Mouse (Mus musculus): ENCODE data around the gene Il18. TPM values are rescaled to one million over a fixed set of nuclear protein-coding genes. Genes with fewer than 3 reads are reported as not detected.
A peak's percentile ranks its signal among the peaks of the same experiment; 100 is the strongest.
"Not testable (repeated sequence)": the region's sequence is repeated elsewhere in the genome, so short reads cannot be mapped to it uniquely, and the experiment has no call there.

Gene Il18
- total RNA-seq, 2 experiments from 2014 or later, result 18.5 to 19.1 TPM

- peak in 1 of 2 experiments; percentile 51 for DNase-seq (ENCODE audit: extremely low spot score in 1 of 2, low spot score in 2 of 2)
- intact Hi-C loops (cut with DNase I), result no loop called here
Measured at GRCm38 (mm10) chr9:50593544-50593943, 38.9 kb downstream of the Il18 start.

GRCm38 (mm10) chr9:50594794-50595417 is 40.3 kb downstream of the Il18 start:
- no peak for DNase-seq (ENCODE audit: extremely low spot score in 1 of 2, low spot score in 2 of 2)
- intact Hi-C loops (cut with DNase I), result no loop called here

- intact Hi-C loops (cut with DNase I), result no loop called here
- DNase-seq (ENCODE audit: extremely low spot score in 1 of 2, low spot score in 2 of 2), result no peak
Measured at GRCm38 (mm10) chr9:50596973-50597372, 42.3 kb downstream of the Il18 start.

- intact Hi-C loops (cut with DNase I), result no loop called here
- no peak for DNase-seq (ENCODE audit: extremely low spot score in 1 of 2, low spot score in 2 of 2)
Measured at GRCm38 (mm10) chr9:50601536-50601935, 46.9 kb downstream of the Il18 start.

- intact Hi-C loops (cut with DNase I), result no loop called here
Measured at GRCm38 (mm10) chr9:50602055-50602845, 47.6 kb downstream of the Il18 start.

GRCm38 (mm10) chr9:50603189-50603997 is 48.8 kb downstream of the Il18 start, which contains the start of the genes Sdhd and Timm8b:
Gene Sdhd, minus strand, starts transcription at chr9:50603812.
Gene Timm8b, plus strand, starts transcription at chr9:50603910.
- DNase-seq (ENCODE audit: extremely low spot score in 1 of 2, low spot score in 2 of 2), result peak; percentile 94 to 96
- intact Hi-C loops (cut with DNase I), result no loop called here

More at GRCm38 (mm10) chr9:50602055-50602845, 47.6 kb downstream of the Il18 start:
- no peak for DNase-seq (ENCODE audit: extremely low spot score in 1 of 2, low spot score in 2 of 2)

- intact Hi-C loops (cut with DNase I), result no loop called here
- no peak for DNase-seq (ENCODE audit: extremely low spot score in 1 of 2, low spot score in 2 of 2)
Measured at GRCm38 (mm10) chr9:50603998-50604324, 49.3 kb downstream of the Il18 start.

- intact Hi-C loops (cut with DNase I), result no loop called here
- DNase-seq (ENCODE audit: extremely low spot score in 1 of 2, low spot score in 2 of 2), result no peak
Measured at GRCm38 (mm10) chr9:50604338-50604737, 49.7 kb downstream of the Il18 start.

GRCm38 (mm10) chr9:50612115-50612514 is 57.5 kb downstream of the Il18 start:
- DNase-seq (ENCODE audit: extremely low spot score in 1 of 2, low spot score in 2 of 2), result no peak
- intact Hi-C loops (cut with DNase I), result loop anchor here (5.0 kb wide), 1 partner anchor 35 kb away; no protein-coding TSS in a partner anchor

GRCm38 (mm10) chr9:50616161-50616560 is 61.5 kb downstream of the Il18 start:
- intact Hi-C loops (cut with DNase I), result no loop called here
- no peak for DNase-seq (ENCODE audit: extremely low spot score in 1 of 2, low spot score in 2 of 2)

- peak; percentile 88 to 91 for DNase-seq (ENCODE audit: extremely low spot score in 1 of 2, low spot score in 2 of 2)
- intact Hi-C loops (cut with DNase I), result no loop called here
Measured at GRCm38 (mm10) chr9:50616766-50617603, 62.4 kb downstream of the Il18 start, which contains the start of the genes Pih1d2 and Nkapd1. Gene Pih1d2, plus strand, starts transcription at chr9:50617321. Gene Nkapd1, minus strand, starts transcription at chr9:50617464.

GRCm38 (mm10) chr9:50617794-50618330 is 63.2 kb downstream of the Il18 start:
- no peak for DNase-seq (ENCODE audit: extremely low spot score in 1 of 2, low spot score in 2 of 2)
- intact Hi-C loops (cut with DNase I), result no loop called here

GRCm38 (mm10) chr9:50630903-50631302 is 76.3 kb downstream of the Il18 start:
- DNase-seq (ENCODE audit: extremely low spot score in 1 of 2, low spot score in 2 of 2); intact Hi-C loops (cut with DNase I): not testable (repeated sequence)

Other genes with a start within 250 kb of the Il18 start
- 100 to 1,000 TPM; 374 to 412 TPM for gene Rpl10-ps3, start 209.9 kb upstream of the Il18 start, total RNA-seq (2021)
- gene Plet1, start 60.3 kb upstream of the Il18 start, total RNA-seq (2021), result not detected
- gene Pts, start 26.1 kb upstream of the Il18 start, total RNA-seq (2021), result 10 to 100 TPM; 46.7 to 48.0 TPM
- 1 to 10 TPM; 1.6 to 1.8 TPM for gene Bco2, start 354 bp downstream of the Il18 start, total RNA-seq (2021)
- gene Tex12, start 6.5 kb downstream of the Il18 start, total RNA-seq (2021), result not detected
- 100 to 1,000 TPM; 145 to 154 TPM for gene Sdhd, start 49.0 kb downstream of the Il18 start, total RNA-seq (2021)
- gene Timm8b, start 49.1 kb downstream of the Il18 start, total RNA-seq (2021), result 100 to 1,000 TPM; 215 to 230 TPM
- gene Pih1d2, start 62.5 kb downstream of the Il18 start, total RNA-seq (2021), result 1 to 10 TPM; 1.4 to 2.1 TPM
- gene Nkapd1, start 62.6 kb downstream of the Il18 start, total RNA-seq (2021), result 10 to 100 TPM; 28.9 to 30.3 TPM
- gene Dlat, start 105.0 kb downstream of the Il18 start, total RNA-seq (2021), result 100 to 1,000 TPM; 121 to 129 TPM
- 10 to 100 TPM; 75.0 to 76.6 TPM for gene Dixdc1, start 184.7 kb downstream of the Il18 start, total RNA-seq (2021)
- 1 to 10 TPM; 2.0 to 2.7 TPM for gene 2310030G06Rik, start 191.7 kb downstream of the Il18 start, total RNA-seq (2021)
- 10 to 100 TPM; 67.6 to 87.4 TPM for gene Cryab, start 196.5 kb downstream of the Il18 start, total RNA-seq (2021)
- 1 to 10 TPM; 1.7 to 2.2 TPM for gene Hspb2, start 197.5 kb downstream of the Il18 start, total RNA-seq (2021)
- gene Fdxacb1, start 213.4 kb downstream of the Il18 start, total RNA-seq (2021), result 1 to 10 TPM; 5.5 to 6.6 TPM
- gene Alg9, start 220.2 kb downstream of the Il18 start, total RNA-seq (2021), result 10 to 100 TPM; 36.2 to 38.7 TPM
- gene 1110032A03Rik, start 220.7 kb downstream of the Il18 start, total RNA-seq (2021), result 10 to 100 TPM; 27.0 to 28.7 TPM